Mouse (Mus musculus) spleen, postnatal 10 days (tissue): Measurements from ENCODE around the gene Gm21970.

Source experiments
- DNase-seq, 2 experiments: peaks; one replicate each; pipeline ENCODE4 v3.0.0; 2021 to 2022; ENCODE audit warnings: low spot score in 2 of 2

Gm21970 gene

GRCm38 (mm10) chr16:91401569-91402165, 10.1 kb downstream of the Gm21970 start:
- no peak for DNase-seq

- DNase-seq: no peak
Observed at GRCm38 (mm10) chr16:91403784-91404183, 12.3 kb downstream of the Gm21970 start.

- no peak for DNase-seq
Observed at GRCm38 (mm10) chr16:91404187-91404586, 12.7 kb downstream of the Gm21970 start.

- no peak for DNase-seq
Observed at GRCm38 (mm10) chr16:91404828-91405577, 13.5 kb downstream of the Gm21970 start.

- DNase-seq: peak; percentile 79 to 88
Observed at GRCm38 (mm10) chr16:91405640-91406584, 14.4 kb downstream of the Gm21970 start, which contains the start of gene Il10rb. Gene Il10rb, plus strand, starts transcription at chr16:91406164.

- DNase-seq: peak in 1 of 2 experiments; percentile 66
Observed at GRCm38 (mm10) chr16:91406585-91407220, 15.2 kb downstream of the Gm21970 start.

- no peak for DNase-seq
Observed at GRCm38 (mm10) chr16:91413102-91413844, 21.8 kb downstream of the Gm21970 start.

- DNase-seq: no peak
Observed at GRCm38 (mm10) chr16:91415391-91416189, 24.1 kb downstream of the Gm21970 start.

GRCm38 (mm10) chr16:91416357-91416756, 24.8 kb downstream of the Gm21970 start:
- DNase-seq: no peak

- DNase-seq: peak in 1 of 2 experiments; percentile 56
Observed at GRCm38 (mm10) chr16:91416938-91417337, 25.4 kb downstream of the Gm21970 start.

- DNase-seq: no peak
Observed at GRCm38 (mm10) chr16:91418531-91418930, 27.0 kb downstream of the Gm21970 start.

- no peak for DNase-seq
Observed at GRCm38 (mm10) chr16:91425816-91426215, 34.3 kb downstream of the Gm21970 start.

GRCm38 (mm10) chr16:91426586-91426985, 35.1 kb downstream of the Gm21970 start:
- DNase-seq: no peak

GRCm38 (mm10) chr16:91427461-91427860, 35.9 kb downstream of the Gm21970 start:
- DNase-seq: no peak

GRCm38 (mm10) chr16:91428259-91428865, 36.8 kb downstream of the Gm21970 start:
- DNase-seq: no peak

GRCm38 (mm10) chr16:91432720-91433328, 41.3 kb downstream of the Gm21970 start:
- peak in 1 of 2 experiments; percentile 33 for DNase-seq

- DNase-seq: peak in 1 of 2 experiments; percentile 28
Observed at GRCm38 (mm10) chr16:91433329-91433933, 41.9 kb downstream of the Gm21970 start.

- no peak for DNase-seq
Observed at GRCm38 (mm10) chr16:91434119-91434518, 42.6 kb downstream of the Gm21970 start.

- DNase-seq: no peak
Observed at GRCm38 (mm10) chr16:91438081-91438480, 46.6 kb downstream of the Gm21970 start.
